Mouse (Mus musculus): Measurements from ENCODE around the gene Gm17617. TPM values are rescaled to one million over a fixed set of nuclear protein-coding genes. Genes with fewer than 3 reads are reported as not detected.

Gm17617 gene
- polyA plus RNA-seq, 1 experiment from 2014 or later, result not detected

- Histone ChIP-seq H3K27ac (no peak overlapping the region), H3K4me2 (no peak overlapping the region)
- no peak for ATAC-seq (ENCODE audit: borderline replicate concordance, extremely low read depth, low FRiP score, low TSS enrichment)
Observed at GRCm38 (mm10) chr13:55168255-55168654, 34.9 kb upstream of the Gm17617 start.

GRCm38 (mm10) chr13:55167798-55168197 is 34.5 kb upstream of the Gm17617 start:
- no peak overlapping the region for H3K9ac ChIP-seq
- peaks cover 19% of the 10 kb centered on the region for H3K4me1 ChIP-seq
- no peak overlapping the region for H3K4me3 ChIP-seq
- H3K27ac ChIP-seq, result no peak overlapping the region
- peaks cover 14% of the 10 kb centered on the region; the same call in 1 of the 2 replicates for H3K36me3 ChIP-seq
- WGBS, result 75% methylated on average over 11 of the region's 11 CpGs
- no peaks in the 10 kb centered on the region for H3K27me3 ChIP-seq
- no peak for ATAC-seq (ENCODE audit: borderline replicate concordance, extremely low read depth, low FRiP score, low TSS enrichment)
- no peaks in the 10 kb centered on the region for H3K9me3 ChIP-seq
- no peak overlapping the region for H3K4me2 ChIP-seq

More at GRCm38 (mm10) chr13:55168255-55168654, 34.9 kb upstream of the Gm17617 start:
- H3K9ac ChIP-seq, result no peak overlapping the region
- H3K27me3 ChIP-seq, result no peaks in the 10 kb centered on the region
- peaks cover 20% of the 10 kb centered on the region for H3K4me1 ChIP-seq
- no peaks in the 10 kb centered on the region for H3K9me3 ChIP-seq
- H3K4me3 ChIP-seq, result no peak overlapping the region
- peaks cover 14% of the 10 kb centered on the region; the same call in 1 of the 2 replicates for H3K36me3 ChIP-seq
- 64% methylated on average over 5 of the region's 5 CpGs for WGBS

GRCm38 (mm10) chr13:55166806-55167725 is 33.7 kb upstream of the Gm17617 start:
- ATAC-seq (ENCODE audit: borderline replicate concordance, extremely low read depth, low FRiP score, low TSS enrichment), result no peak
- H3K27me3 ChIP-seq, result no peaks in the 10 kb centered on the region
- no peaks in the 10 kb centered on the region for H3K9me3 ChIP-seq
- no peak overlapping the region for H3K4me3 ChIP-seq
- no peak overlapping the region for H3K27ac ChIP-seq
- 85% methylated on average over 32 of the region's 32 CpGs for WGBS
- peaks cover 14% of the 10 kb centered on the region; the same call in 1 of the 2 replicates for H3K36me3 ChIP-seq
- H3K4me2 ChIP-seq, result no peak overlapping the region
- H3K4me1 ChIP-seq, result peaks cover 11% of the 10 kb centered on the region
- no peak overlapping the region for H3K9ac ChIP-seq

GRCm38 (mm10) chr13:55165831-55166339 is 32.5 kb upstream of the Gm17617 start:
- Histone ChIP-seq H3K9me3 (no peaks in the 10 kb centered on the region), H3K27me3 (no peaks in the 10 kb centered on the region), H3K36me3 (peaks cover 20% of the 10 kb centered on the region; the same call in 1 of the 2 replicates), H3K9ac (no peak overlapping the region), H3K4me2 (no peak overlapping the region), H3K27ac (no peak overlapping the region), H3K4me1 (no peaks in the 10 kb centered on the region), H3K4me3 (no peak overlapping the region)
- ATAC-seq (ENCODE audit: borderline replicate concordance, extremely low read depth, low FRiP score, low TSS enrichment), result no peak
- WGBS, result 90% methylated on average over 16 of the region's 16 CpGs

- WGBS, result 49% methylated on average over 5 of the region's 5 CpGs
- ATAC-seq (ENCODE audit: borderline replicate concordance, extremely low read depth, low FRiP score, low TSS enrichment), result peak; percentile 58
- Histone ChIP-seq H3K36me3 (peaks cover 28% of the 10 kb centered on the region), H3K9me3 (no peaks in the 10 kb centered on the region), H3K27ac (peak overlapping the region; percentile 29), H3K4me2 (no peak overlapping the region), H3K27me3 (no peaks in the 10 kb centered on the region), H3K4me1 (no peaks in the 10 kb centered on the region), H3K9ac (no peak overlapping the region), H3K4me3 (no peak overlapping the region)
Observed at GRCm38 (mm10) chr13:55163553-55163952, 30.2 kb upstream of the Gm17617 start.

GRCm38 (mm10) chr13:55162365-55162764 is 29.0 kb upstream of the Gm17617 start:
- Histone ChIP-seq H3K4me1 (no peaks in the 10 kb centered on the region), H3K36me3 (peaks cover 28% of the 10 kb centered on the region), H3K27me3 (no peaks in the 10 kb centered on the region), H3K4me2 (no peak overlapping the region), H3K4me3 (no peak overlapping the region), H3K27ac (no peak overlapping the region), H3K9ac (no peak overlapping the region), H3K9me3 (no peaks in the 10 kb centered on the region)
- 54% methylated on average over 7 of the region's 7 CpGs for WGBS
- no peak for ATAC-seq (ENCODE audit: borderline replicate concordance, extremely low read depth, low FRiP score, low TSS enrichment)

GRCm38 (mm10) chr13:55153951-55154350 is 20.6 kb upstream of the Gm17617 start:
- Histone ChIP-seq H3K27me3 (0 out of 2 replicates have a peak, but pooled peaks cover 6% of the 10 kb centered on the region), H3K4me1 (peaks cover 18% of the 10 kb centered on the region), H3K9ac (no peak overlapping the region), H3K36me3 (peaks cover 10% of the 10 kb centered on the region), H3K4me2 (peak overlapping the region; percentile 85), H3K9me3 (no peaks in the 10 kb centered on the region), H3K27ac (peak overlapping the region; percentile 92), H3K4me3 (peak overlapping the region; percentile 68)
- WGBS, result 58% methylated on average over 5 of the region's 5 CpGs
- ATAC-seq (ENCODE audit: borderline replicate concordance, extremely low read depth, low FRiP score, low TSS enrichment), result no peak

- peaks cover 6% of the 10 kb centered on the region for H3K36me3 ChIP-seq
- peak within 1 kb of the TSS; percentile 92 for H3K27ac ChIP-seq
- WGBS, result 1% methylated on average over 68 of the region's 68 CpGs
- H3K9me3 ChIP-seq, result no peaks in the 10 kb centered on the region
- peak within 1 kb of the TSS; percentile 68 for H3K4me3 ChIP-seq
- peaks cover 18% of the 10 kb centered on the region for H3K4me1 ChIP-seq
- H3K27me3 ChIP-seq, result 0 out of 2 replicates have a peak, but pooled peaks cover 6% of the 10 kb centered on the region
- H3K4me2 ChIP-seq, result peak within 1 kb of the TSS; percentile 85
- peak; percentile 76 for ATAC-seq (ENCODE audit: borderline replicate concordance, extremely low read depth, low FRiP score, low TSS enrichment)
- H3K9ac ChIP-seq, result peak within 1 kb of the TSS; percentile 62
Observed at GRCm38 (mm10) chr13:55152621-55153415, 19.5 kb upstream of the Gm17617 start, which contains the start of gene Fgfr4. Gene Fgfr4, plus strand, starts transcription at chr13:55152640.

- 60% methylated on average over 2 of the region's 2 CpGs for WGBS
- H3K4me3 ChIP-seq, result no peak overlapping the region
- H3K36me3 ChIP-seq, result no peaks in the 10 kb centered on the region
- no peak overlapping the region for H3K27ac ChIP-seq
- H3K4me1 ChIP-seq, result peaks cover 3% of the 10 kb centered on the region; the same call in 1 of the 2 replicates
- ATAC-seq (ENCODE audit: borderline replicate concordance, extremely low read depth, low FRiP score, low TSS enrichment), result no peak
- H3K9ac ChIP-seq, result no peak overlapping the region
- no peak overlapping the region for H3K4me2 ChIP-seq
- H3K9me3 ChIP-seq, result no peaks in the 10 kb centered on the region
- H3K27me3 ChIP-seq, result no peaks in the 10 kb centered on the region
Observed at GRCm38 (mm10) chr13:55140271-55140670, 6.9 kb upstream of the Gm17617 start.

- WGBS, result under 1% methylated on average over 5 of the region's 5 CpGs
- Histone ChIP-seq H3K36me3 (peaks cover 19% of the 10 kb centered on the region), H3K4me2 (no peak overlapping the region), H3K4me1 (peaks cover 3% of the 10 kb centered on the region; the same call in 1 of the 2 replicates), H3K9ac (no peak overlapping the region), H3K27ac (no peak overlapping the region), H3K27me3 (no peaks in the 10 kb centered on the region), H3K9me3 (no peaks in the 10 kb centered on the region), H3K4me3 (no peak overlapping the region)
- ATAC-seq (ENCODE audit: borderline replicate concordance, extremely low read depth, low FRiP score, low TSS enrichment), result no peak
Observed at GRCm38 (mm10) chr13:55135382-55135781, 2.0 kb upstream of the Gm17617 start.

GRCm38 (mm10) chr13:55124903-55125302 is 8.4 kb downstream of the Gm17617 start:
- ATAC-seq (ENCODE audit: borderline replicate concordance, extremely low read depth, low FRiP score, low TSS enrichment), result no peak
- Histone ChIP-seq H3K27me3 (no peaks in the 10 kb centered on the region), H3K9ac (no peak overlapping the region), H3K4me2 (no peak overlapping the region), H3K4me1 (no peaks in the 10 kb centered on the region), H3K4me3 (no peak overlapping the region), H3K36me3 (peaks cover 52% of the 10 kb centered on the region), H3K27ac (no peak overlapping the region), H3K9me3 (no peaks in the 10 kb centered on the region)
- WGBS, result 82% methylated on average over 6 of the region's 6 CpGs
